Mouse (Mus musculus) erythroblast, embryonic 14.5 days (primary cell): ENCODE measurements around the gene Cphx3.
"Not testable (repeated sequence)": the region's sequence is repeated elsewhere in the genome, so short reads cannot be mapped to it uniquely, and the experiment has no call there.

Source experiments
- GATA1 ChIP-seq: IDR thresholded peaks from 2 replicates; pipeline ENCODE4 v1.6.1; 2012; ENCODE audit warnings: low read length, inconsistent platforms, mixed read lengths
- TAL1 ChIP-seq: IDR thresholded peaks from 3 replicates; pipeline ENCODE4 v1.6.1; 2012; ENCODE audit warnings: low read length, inconsistent platforms, mixed read lengths

GRCm38 (mm10) chr14:26175028-26175427 lies 92.9 kb downstream of the Cphx3 start:
- TF ChIP-seq GATA1, TAL1: not testable (repeated sequence)
